ENCODE assay signal across 8 mouse cellular contexts in genomic region chr5:108269811-108270151, GRCm38 (mm10). TPM values are rescaled to one million over a fixed set of nuclear protein-coding genes. Genes with fewer than 3 reads are reported as not detected.
DNase-seq lines count a peak whose midpoint lies in the region; ATAC-seq lines count a peak whose summit lies in the region.

No protein-coding gene starts in this region.

- peak overlapping the region; percentile 85 for H3K4me2 ChIP-seq in forebrain, embryonic 11.5 days (ENCODE audit: low read depth, low read length, severe bottlenecking)
- H3K4me2 ChIP-seq in liver, embryonic 13.5 days, result peak overlapping the region; percentile 89

- H3K27me3 ChIP-seq in forebrain, embryonic 11.5 days (ENCODE audit: control insufficient read depth, insufficient read depth, low read length), result no peaks in the 10 kb centered on the region
- H3K27me3 ChIP-seq in liver, embryonic 13.5 days, result no peaks in the 10 kb centered on the region

- no peaks in the 10 kb centered on the region for H3K4me1 ChIP-seq in forebrain, embryonic 11.5 days (replicated peaks; ENCODE audit: control insufficient read depth, insufficient read depth, low read length)
- peaks cover 69% of the 10 kb centered on the region for H3K4me1 ChIP-seq in liver, embryonic 13.5 days (replicated peaks)

- H3K9me3 ChIP-seq in forebrain, embryonic 11.5 days (ENCODE audit: control insufficient read depth, low read length), result no peaks in the 10 kb centered on the region
- no peaks in the 10 kb centered on the region for H3K9me3 ChIP-seq in liver, embryonic 13.5 days (replicated peaks)

- no peak overlapping the region for H3K27ac ChIP-seq in forebrain, embryonic 11.5 days (ENCODE audit: low read depth, low read length)
- H3K27ac ChIP-seq in liver, embryonic 13.5 days, result peak overlapping the region; percentile 94

- no peaks in the 10 kb centered on the region for H3K36me3 ChIP-seq in forebrain, embryonic 11.5 days (ENCODE audit: control insufficient read depth, insufficient read depth, low read length)
- H3K36me3 ChIP-seq in liver, embryonic 13.5 days, result peaks cover 20% of the 10 kb centered on the region

- peak overlapping the region; percentile 92 for H3K9ac ChIP-seq in forebrain, embryonic 11.5 days (ENCODE audit: low read length)
- peak overlapping the region; percentile 99 for H3K9ac ChIP-seq in liver, embryonic 13.5 days

- no peak for ATAC-seq in forebrain, embryonic 11.5 days (replicated peaks; ENCODE audit: low FRiP score)
- no peak for ATAC-seq in liver, embryonic 13.5 days (ENCODE audit: low read depth)

- WGBS in forebrain, embryonic 11.5 days, result 23% methylated on average over 7 of the region's 7 CpGs
- WGBS in liver, embryonic 13.5 days (ENCODE audit: insufficient replicate concordance), result 6% methylated on average over 7 of the region's 7 CpGs

- DNase-seq in embryo, embryonic 9.5 days (ENCODE audit: extremely low spot score), result peak; percentile 11
- DNase-seq in embryo, embryonic 10 days (ENCODE audit: low spot score), result no peak
- DNase-seq in A20 (ENCODE audit: low read depth, low spot score), result peak; percentile 48
- no peak for DNase-seq in forebrain, embryonic 11.5 days (ENCODE audit: low spot score)
- no peak for DNase-seq in liver, embryonic 13.5 days
- DNase-seq in thymus, adult 18-20 months, result no peak
- no peak for DNase-seq in spleen, postnatal 36 days (ENCODE audit: low spot score in 2 of 2)
- no peak for DNase-seq in embryo, embryonic 11 days

- peak overlapping the region; percentile 91 for H3K4me3 ChIP-seq in forebrain, embryonic 11.5 days (ENCODE audit: low read depth, low read length)
- peak overlapping the region; percentile 91 for H3K4me3 ChIP-seq in liver, embryonic 13.5 days (replicated peaks)

RNA-seq across cellular contexts. Expression of gene Dr1, which starts 1.1 kb away (rescaled TPM):
- 55.3 and 60.2 TPM in 2 replicates for polyA plus RNA-seq in forebrain, embryonic 11.5 days (2014; fragmentation: Nextera tagmentation; extraction: Ambion mirVana)
- polyA plus RNA-seq in liver, embryonic 13.5 days (2015; fragmentation: Nextera tagmentation; extraction: Ambion mirVana), result 30.2 and 39.9 TPM in 2 replicates

RNA-seq across cellular contexts. Expression of gene Pigg, which starts 42.6 kb away (rescaled TPM):
- polyA plus RNA-seq in forebrain, embryonic 11.5 days (2014; fragmentation: Nextera tagmentation; extraction: Ambion mirVana), result 3.7 and 4.3 TPM in 2 replicates
- 3.5 and 4.6 TPM in 2 replicates for polyA plus RNA-seq in liver, embryonic 13.5 days (2015; fragmentation: Nextera tagmentation; extraction: Ambion mirVana)

Comparison
In these comparisons a context has a peak if more than half of its experiments do, and no peak if none do; other contexts are left out.
1. DNase-seq: peak in embryo, embryonic 9.5 days (single experiment) and A20 (single experiment); none in embryo, embryonic 10 days (single experiment), forebrain, embryonic 11.5 days (single experiment), liver, embryonic 13.5 days (single experiment), thymus, adult 18-20 months (0 of 2), spleen, postnatal 36 days (0 of 2) and embryo, embryonic 11 days (single experiment).